Mouse (Mus musculus): ENCODE measurements at regions not wholly inside any gene's neighbourhood (a gene's known extent, or its start where the extent isn't known, plus 50 kb on each side); places are given as distances from the start of the nearest gene placed in this dataset.

- WGBS, result 34% methylated on average over 13 of the region's 13 CpGs
- peak overlapping the region; percentile 32 for H3K4me2 ChIP-seq (replicated peaks)
- no peak overlapping the region for H3K4me3 ChIP-seq (replicated peaks)
- H3K36me3 ChIP-seq, result no peaks in the 10 kb centered on the region
- ATAC-seq (ENCODE audit: insufficient number of reproducible peaks, low FRiP score, low TSS enrichment, low read depth), result no peak
- 0 out of 2 replicates have a peak, but pooled peaks cover 2% of the 10 kb centered on the region for H3K4me1 ChIP-seq
- no peaks in the 10 kb centered on the region for H3K27me3 ChIP-seq
- H3K9me3 ChIP-seq (replicated peaks), result no peaks in the 10 kb centered on the region
- no peak overlapping the region for H3K9ac ChIP-seq
- no peak overlapping the region for H3K27ac ChIP-seq (replicated peaks)
These were observed 95.6 kb upstream of the Fat1 start for GRCm38 (mm10) chr8:44839504-44840209.

DNA sequence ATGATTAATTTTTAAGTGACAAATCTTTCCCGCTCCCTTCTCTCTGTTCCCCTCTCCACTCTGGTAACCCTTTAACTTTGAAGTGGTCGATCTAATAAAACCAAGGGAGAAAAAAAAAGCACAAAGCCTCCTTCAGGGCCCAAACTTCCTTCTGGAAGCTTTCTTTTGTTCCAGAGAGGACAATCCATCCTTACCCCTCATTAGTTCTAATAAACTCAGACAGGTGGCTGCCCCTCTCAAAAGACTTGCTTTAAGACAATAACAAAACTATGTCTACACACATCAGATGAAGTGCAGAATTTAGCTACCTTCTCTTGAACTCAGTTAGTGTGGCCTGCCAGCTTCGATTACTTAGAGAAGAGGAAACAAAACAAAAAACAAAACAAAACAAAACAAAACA lies 94.6 kb upstream of the Fat1 start:
- Histone ChIP-seq H3K4me1 (0 out of 2 replicates have a peak, but pooled peaks cover 2% of the 10 kb centered on the region), H3K36me3 (no peaks in the 10 kb centered on the region), H3K9me3 (replicated peaks) (no peaks in the 10 kb centered on the region), H3K4me3 (replicated peaks) (no peak overlapping the region), H3K9ac (no peak overlapping the region), H3K27me3 (no peaks in the 10 kb centered on the region), H3K27ac (replicated peaks) (no peak overlapping the region), H3K4me2 (replicated peaks) (no peak overlapping the region)
- no peak for ATAC-seq (ENCODE audit: insufficient number of reproducible peaks, low FRiP score, low TSS enrichment, low read depth)
- WGBS, result 53% methylated on average over 3 of the region's 3 CpGs

DNA sequence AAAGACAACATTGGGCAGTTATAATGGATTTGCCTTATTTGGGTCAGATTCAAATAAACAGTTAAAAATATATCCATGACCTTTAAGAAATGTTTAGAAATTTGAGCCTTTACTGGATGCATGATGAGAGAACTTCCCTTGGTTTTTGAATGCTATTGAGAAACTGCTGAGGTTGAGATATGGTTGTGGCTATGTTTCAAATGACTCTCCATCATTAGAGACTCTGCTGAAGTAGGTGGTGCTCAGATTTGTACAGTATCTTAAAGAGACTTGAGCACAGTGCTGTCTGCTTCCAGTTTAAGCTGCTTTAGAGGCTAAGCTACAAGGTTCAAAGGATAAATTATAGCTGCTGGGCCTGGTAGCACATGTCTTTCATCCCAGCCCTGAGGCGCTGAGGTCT lies 90.9 kb upstream of the Fat1 start:
- Histone ChIP-seq H3K9ac (no peak overlapping the region), H3K9me3 (replicated peaks) (no peaks in the 10 kb centered on the region), H3K36me3 (no peaks in the 10 kb centered on the region), H3K27me3 (no peaks in the 10 kb centered on the region), H3K4me3 (replicated peaks) (no peak overlapping the region), H3K4me2 (replicated peaks) (no peak overlapping the region), H3K27ac (replicated peaks) (no peak overlapping the region), H3K4me1 (0 out of 2 replicates have a peak, but pooled peaks cover 2% of the 10 kb centered on the region)
- whole genome bisulfite sequencing, result 82% methylated on average over 1 of the region's 1 CpGs
- ATAC-seq (ENCODE audit: insufficient number of reproducible peaks, low FRiP score, low TSS enrichment, low read depth), result no peak

- ATAC-seq (ENCODE audit: insufficient number of reproducible peaks, low FRiP score, low TSS enrichment, low read depth), result no peak
- WGBS, result 64% methylated on average over 4 of the region's 4 CpGs
- H3K9me3 ChIP-seq (replicated peaks), result no peaks in the 10 kb centered on the region
These were observed 83.0 kb upstream of the Fat1 start for GRCm38 (mm10) chr8:44852223-44852622.

DNA sequence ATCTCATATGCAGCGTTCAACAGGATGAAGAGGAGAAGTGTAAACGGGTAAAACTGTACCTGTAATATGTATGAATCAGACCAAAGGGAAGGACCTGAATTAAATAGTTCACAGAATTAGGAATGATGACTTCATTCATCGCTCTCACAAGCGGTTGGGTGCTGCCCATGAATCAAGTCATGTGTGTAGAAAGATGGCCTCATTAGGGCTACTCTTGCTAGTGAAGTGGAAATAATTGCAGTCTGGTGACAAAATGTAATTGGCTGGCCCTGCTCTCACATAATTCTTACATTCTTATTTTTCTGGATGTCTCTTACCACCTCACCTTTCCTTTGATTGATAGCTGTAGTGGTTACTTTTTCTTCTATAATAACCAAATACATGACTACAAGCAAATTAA lies 80.1 kb upstream of the Fat1 start:
- Histone ChIP-seq H3K9me3 (replicated peaks) (no peaks in the 10 kb centered on the region), H3K27ac (replicated peaks) (no peak overlapping the region), H3K9ac (no peak overlapping the region), H3K4me2 (replicated peaks) (no peak overlapping the region), H3K27me3 (no peaks in the 10 kb centered on the region), H3K4me1 (no peaks in the 10 kb centered on the region), H3K36me3 (no peaks in the 10 kb centered on the region), H3K4me3 (replicated peaks) (no peak overlapping the region)
- ATAC-seq (ENCODE audit: insufficient number of reproducible peaks, low FRiP score, low TSS enrichment, low read depth), result no peak
- WGBS, result 90% methylated on average over 4 of the region's 4 CpGs

More at GRCm38 (mm10) chr8:44852223-44852622, 83.0 kb upstream of the Fat1 start:
- Histone ChIP-seq H3K36me3 (no peaks in the 10 kb centered on the region), H3K27me3 (no peaks in the 10 kb centered on the region), H3K4me1 (no peaks in the 10 kb centered on the region), H3K4me2 (replicated peaks) (no peak overlapping the region), H3K27ac (replicated peaks) (no peak overlapping the region), H3K4me3 (replicated peaks) (no peak overlapping the region), H3K9ac (no peak overlapping the region)

- WGBS, result 41% methylated on average over 6 of the region's 6 CpGs
- Histone ChIP-seq H3K9ac (no peak overlapping the region), H3K4me3 (replicated peaks) (no peak overlapping the region), H3K9me3 (replicated peaks) (no peaks in the 10 kb centered on the region), H3K4me2 (replicated peaks) (no peak overlapping the region), H3K27me3 (no peaks in the 10 kb centered on the region), H3K4me1 (no peaks in the 10 kb centered on the region), H3K27ac (replicated peaks) (no peak overlapping the region), H3K36me3 (no peaks in the 10 kb centered on the region)
- ATAC-seq (ENCODE audit: insufficient number of reproducible peaks, low FRiP score, low TSS enrichment, low read depth), result no peak
These were observed 68.0 kb upstream of the Fat1 start for GRCm38 (mm10) chr8:44867202-44867601.

GRCm38 (mm10) chr8:44867666-44868065 lies 67.6 kb upstream of the Fat1 start:
- Histone ChIP-seq H3K27me3 (no peaks in the 10 kb centered on the region), H3K4me2 (replicated peaks) (no peak overlapping the region), H3K9me3 (replicated peaks) (no peaks in the 10 kb centered on the region), H3K9ac (no peak overlapping the region), H3K4me1 (no peaks in the 10 kb centered on the region), H3K27ac (replicated peaks) (no peak overlapping the region), H3K4me3 (replicated peaks) (no peak overlapping the region), H3K36me3 (no peaks in the 10 kb centered on the region)
- no peak for ATAC-seq (ENCODE audit: insufficient number of reproducible peaks, low FRiP score, low TSS enrichment, low read depth)
- WGBS, result 38% methylated on average over 5 of the region's 5 CpGs

DNA sequence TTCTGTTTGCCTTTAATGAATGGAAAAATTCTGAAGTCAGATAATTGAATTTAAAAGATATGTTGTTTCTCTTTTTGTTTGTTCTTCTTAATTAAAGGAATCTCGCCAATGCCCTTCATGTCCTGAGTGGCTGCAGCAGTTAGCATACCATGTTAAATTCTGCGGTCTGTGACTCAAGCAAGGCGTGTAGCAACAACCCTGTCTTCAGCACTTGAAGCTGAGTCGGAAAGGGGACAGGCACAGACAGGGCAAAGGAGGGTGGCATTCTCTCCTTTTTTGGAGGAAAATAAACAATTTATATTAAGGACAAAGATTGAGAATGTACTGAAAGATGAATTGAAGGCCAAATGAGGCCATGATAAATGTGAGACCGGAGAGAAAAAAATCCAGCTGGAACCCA lies 58.2 kb upstream of the Fat1 start:
- no peak overlapping the region for H3K4me3 ChIP-seq (replicated peaks)
- H3K27me3 ChIP-seq, result no peaks in the 10 kb centered on the region
- ATAC-seq (ENCODE audit: insufficient number of reproducible peaks, low FRiP score, low TSS enrichment, low read depth), result no peak
- no peaks in the 10 kb centered on the region for H3K36me3 ChIP-seq
- no peak overlapping the region for H3K9ac ChIP-seq
- WGBS, result 44% methylated on average over 5 of the region's 5 CpGs
- no peaks in the 10 kb centered on the region for H3K9me3 ChIP-seq (replicated peaks)
- no peak overlapping the region for H3K4me2 ChIP-seq (replicated peaks)
- 0 out of 2 replicates have a peak overlapping the region, but pooled peaks have one; percentile 34 for H3K27ac ChIP-seq (replicated peaks)
- peaks cover 11% of the 10 kb centered on the region; the same call in 1 of the 2 replicates for H3K4me1 ChIP-seq

GRCm38 (mm10) chr8:44878208-44878607 lies 57.0 kb upstream of the Fat1 start:
- Histone ChIP-seq H3K36me3 (no peaks in the 10 kb centered on the region), H3K9ac (no peak overlapping the region), H3K9me3 (replicated peaks) (no peaks in the 10 kb centered on the region), H3K4me3 (replicated peaks) (no peak overlapping the region), H3K27ac (replicated peaks) (no peak overlapping the region), H3K4me1 (peaks cover 11% of the 10 kb centered on the region; the same call in 1 of the 2 replicates), H3K27me3 (no peaks in the 10 kb centered on the region), H3K4me2 (replicated peaks) (no peak overlapping the region)
- 39% methylated on average over 3 of the region's 3 CpGs for WGBS
- no peak for ATAC-seq (ENCODE audit: insufficient number of reproducible peaks, low FRiP score, low TSS enrichment, low read depth)

- H3K4me2 ChIP-seq (replicated peaks), result no peak overlapping the region
- H3K9ac ChIP-seq, result no peak overlapping the region
- peaks cover 11% of the 10 kb centered on the region; the same call in 1 of the 2 replicates for H3K4me1 ChIP-seq
- H3K9me3 ChIP-seq (replicated peaks), result no peaks in the 10 kb centered on the region
- H3K27me3 ChIP-seq, result no peaks in the 10 kb centered on the region
- no peak for ATAC-seq (ENCODE audit: insufficient number of reproducible peaks, low FRiP score, low TSS enrichment, low read depth)
- WGBS, result 82% methylated on average over 4 of the region's 4 CpGs
- no peaks in the 10 kb centered on the region for H3K36me3 ChIP-seq
- H3K4me3 ChIP-seq (replicated peaks), result no peak overlapping the region
- H3K27ac ChIP-seq (replicated peaks), result no peak overlapping the region
These were observed 56.1 kb upstream of the Fat1 start for GRCm38 (mm10) chr8:44879186-44879585.

- no peak overlapping the region for H3K4me3 ChIP-seq (replicated peaks)
- H3K9me3 ChIP-seq (replicated peaks), result no peaks in the 10 kb centered on the region
- no peak overlapping the region for H3K9ac ChIP-seq
- no peak for ATAC-seq (ENCODE audit: insufficient number of reproducible peaks, low FRiP score, low TSS enrichment, low read depth)
- no peaks in the 10 kb centered on the region for H3K4me1 ChIP-seq
- H3K27ac ChIP-seq (replicated peaks), result no peak overlapping the region
- H3K4me2 ChIP-seq (replicated peaks), result no peak overlapping the region
- no peaks in the 10 kb centered on the region for H3K27me3 ChIP-seq
- no peaks in the 10 kb centered on the region for H3K36me3 ChIP-seq
- WGBS, result 59% methylated on average over 8 of the region's 8 CpGs
These were observed 50.7 kb upstream of the Fat1 start for GRCm38 (mm10) chr8:44884399-44885006.
